Mouse (Mus musculus) bone marrow macrophage, adult 2 months (primary cell): ENCODE results near the gene Zeb2.

Source experiments
- CTCF ChIP-seq: IDR thresholded peaks from 2 replicates; pipeline ENCODE4 v1.5.1; 2012; ENCODE audit warnings: low read depth, mild to moderate bottlenecking, low read length, moderate library complexity
- POLR2A ChIP-seq: IDR thresholded peaks from 2 replicates; pipeline ENCODE4 v1.6.1; 2012; ENCODE audit warnings: mild to moderate bottlenecking, low read depth, low read length, borderline replicate concordance

GRCm38 (mm10) chr2:45077383-45077782 is 39.8 kb downstream of the Zeb2 start:
- TF ChIP-seq CTCF, result no peak
- TF ChIP-seq POLR2A, result no peak
